Mouse (Mus musculus): ENCODE measurements around the gene Tkfc. TPM values are rescaled to one million over a fixed set of nuclear protein-coding genes. Genes with fewer than 3 reads are reported as not detected.
"Not testable (repeated sequence)": the region's sequence is repeated elsewhere in the genome, so short reads cannot be mapped to it uniquely, and the experiment has no call there.

The Tkfc gene
- total RNA-seq, 2 experiments from 2014 or later = 25.5 to 29.9 TPM

DNA sequence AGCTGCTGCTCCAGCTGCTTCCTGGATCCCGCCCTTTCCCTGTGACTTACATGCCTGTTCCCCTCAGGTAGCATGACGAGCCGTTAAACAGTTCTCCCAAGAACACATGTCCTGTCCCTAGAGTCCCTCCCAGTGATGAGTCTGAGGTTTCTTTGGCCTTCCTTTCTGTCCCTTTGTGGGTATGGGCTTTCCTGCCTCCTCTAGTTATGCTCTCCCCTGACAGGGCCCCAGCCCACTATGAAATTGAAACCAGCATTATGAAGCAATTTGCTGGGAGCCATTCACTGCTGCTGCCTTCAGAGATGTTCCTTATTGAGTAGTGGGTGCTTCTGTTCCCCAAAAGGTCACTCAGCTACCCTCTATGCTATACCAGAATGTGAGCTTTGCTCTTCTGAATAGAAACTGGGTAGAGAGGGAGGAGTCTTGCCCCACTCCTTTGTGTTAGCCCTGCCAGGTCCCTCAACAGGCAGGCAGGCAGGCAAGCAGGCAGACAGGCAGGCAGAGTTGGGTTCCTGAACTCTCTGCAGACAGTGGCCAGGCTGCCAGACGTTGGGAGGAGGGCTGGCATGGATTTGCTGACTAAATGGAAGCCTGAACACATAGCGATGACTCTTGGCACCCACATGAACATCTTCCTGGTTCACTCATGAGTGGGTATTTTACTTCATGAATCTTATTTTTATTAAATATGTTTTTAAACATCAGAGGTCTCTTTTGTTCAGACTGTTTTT, 16.2 kb downstream of the Tkfc start:
- intact Hi-C loops (cut with DNase I) = no loop called here
- no peak for DNase-seq

DNA sequence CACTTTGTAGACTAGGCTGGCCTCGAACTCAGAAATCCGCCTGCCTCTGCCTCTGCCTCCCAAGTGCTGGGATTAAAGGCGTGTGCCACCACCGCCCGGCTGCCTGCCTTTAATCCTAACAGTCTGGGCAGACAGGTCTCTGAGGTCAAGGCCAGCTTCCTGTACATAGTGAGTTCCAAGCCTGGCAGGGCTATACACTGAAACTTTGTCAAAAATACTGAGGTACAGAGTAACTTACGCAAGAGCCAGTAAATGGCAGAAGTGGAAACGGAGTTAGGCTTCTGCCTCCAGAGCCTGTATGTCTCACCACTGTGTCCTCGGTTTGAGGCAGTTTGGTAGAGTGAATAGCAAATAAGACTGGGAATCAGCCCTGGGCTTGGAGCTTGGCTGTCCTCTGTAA, 18.2 kb downstream of the Tkfc start:
- no peak for DNase-seq
- intact Hi-C loops (cut with DNase I) = no loop called here

DNA sequence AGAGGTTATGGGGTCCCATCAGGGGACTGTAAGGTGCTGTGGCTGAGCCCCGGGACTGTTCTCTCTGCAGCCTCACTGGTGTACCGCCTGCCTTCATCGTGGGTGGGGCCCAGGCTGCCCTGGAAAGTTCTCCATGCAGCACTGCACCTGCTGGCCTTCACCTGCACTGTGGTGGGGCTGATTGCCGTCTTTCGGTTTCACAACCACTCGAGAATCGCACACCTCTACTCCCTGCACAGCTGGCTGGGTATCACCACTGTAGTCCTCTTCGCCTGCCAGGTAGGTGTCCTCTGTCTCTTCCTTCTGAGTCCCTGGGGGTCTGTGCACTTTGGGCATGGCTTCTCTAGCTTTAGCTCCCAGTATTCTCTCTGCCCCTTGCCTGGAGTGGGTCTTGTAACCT, 20.3 kb downstream of the Tkfc start:
- no peak for DNase-seq
- intact Hi-C loops (cut with DNase I) = no loop called here

DNA sequence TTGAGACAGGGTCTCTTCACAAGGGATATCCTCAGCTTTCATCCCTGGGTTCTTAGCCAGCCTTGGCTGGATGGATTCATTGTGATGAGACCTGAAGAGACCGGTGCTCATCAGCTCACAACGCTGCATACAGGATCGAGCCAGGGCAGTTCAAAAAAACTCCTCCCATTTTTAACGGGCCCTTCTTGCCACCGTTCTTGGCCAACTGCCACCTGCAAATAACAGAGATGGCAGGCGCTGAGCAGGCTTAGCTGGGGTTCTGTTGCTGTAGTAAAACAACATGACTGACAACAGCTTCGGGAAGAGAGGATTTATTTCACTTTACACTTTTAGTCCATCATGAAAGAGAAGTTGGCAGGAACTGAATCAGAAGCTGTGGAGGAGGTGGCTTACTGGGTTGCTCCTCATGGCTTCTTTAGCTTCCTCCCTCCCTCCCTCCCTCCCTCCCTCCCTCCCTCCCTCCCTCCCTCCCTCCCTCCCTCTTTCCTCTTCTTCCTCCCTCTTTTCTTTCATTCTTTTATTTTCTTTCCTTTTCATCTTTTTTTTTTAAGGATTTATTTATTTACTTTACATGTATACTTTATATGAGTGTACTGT, 21.8 kb downstream of the Tkfc start:
- no peak for DNase-seq
- intact Hi-C loops (cut with DNase I) = no loop called here

DNA sequence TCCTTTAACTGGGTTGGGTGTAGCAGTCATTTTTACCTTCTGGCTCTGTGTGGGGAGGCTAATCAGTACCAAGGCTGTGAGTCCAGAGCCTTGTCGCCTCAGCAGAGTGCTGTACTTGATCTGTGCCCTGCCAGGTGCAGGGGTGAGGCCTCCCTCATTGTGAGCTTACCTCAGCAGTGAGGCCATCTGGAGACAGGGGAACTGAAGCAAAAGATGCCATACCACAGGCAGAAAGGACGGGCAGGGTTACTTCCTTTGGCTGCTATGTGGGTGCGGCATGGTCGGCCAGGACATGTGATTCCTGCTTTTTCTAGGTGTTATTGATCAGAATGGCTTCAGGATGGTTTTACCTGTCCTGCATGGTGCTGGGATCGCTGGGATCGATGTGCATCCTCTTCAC, 23.5 kb downstream of the Tkfc start:
- intact Hi-C loops (cut with DNase I) = no loop called here
- no peak for DNase-seq

DNA sequence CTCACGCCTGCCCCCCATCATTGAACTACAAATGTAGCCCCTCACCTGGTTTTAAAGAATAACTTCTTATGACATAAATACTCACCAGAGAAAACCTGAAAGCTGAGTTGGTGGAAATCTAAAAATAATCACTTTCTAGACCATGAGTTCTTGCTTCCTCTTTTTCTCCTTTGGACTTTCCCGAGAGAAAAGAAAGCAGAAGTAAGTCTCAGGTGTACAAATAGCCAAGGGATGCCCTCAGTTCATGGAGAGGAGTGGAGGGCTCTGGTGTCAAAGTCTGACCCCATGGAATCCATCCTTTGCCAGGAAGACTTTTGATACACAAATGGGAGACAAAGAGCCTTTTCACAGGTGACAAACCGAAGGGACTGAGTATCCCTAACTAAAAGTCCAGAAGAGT, 24.7 kb downstream of the Tkfc start:
- DNase-seq = no peak
- intact Hi-C loops (cut with DNase I) = no loop called here

DNA sequence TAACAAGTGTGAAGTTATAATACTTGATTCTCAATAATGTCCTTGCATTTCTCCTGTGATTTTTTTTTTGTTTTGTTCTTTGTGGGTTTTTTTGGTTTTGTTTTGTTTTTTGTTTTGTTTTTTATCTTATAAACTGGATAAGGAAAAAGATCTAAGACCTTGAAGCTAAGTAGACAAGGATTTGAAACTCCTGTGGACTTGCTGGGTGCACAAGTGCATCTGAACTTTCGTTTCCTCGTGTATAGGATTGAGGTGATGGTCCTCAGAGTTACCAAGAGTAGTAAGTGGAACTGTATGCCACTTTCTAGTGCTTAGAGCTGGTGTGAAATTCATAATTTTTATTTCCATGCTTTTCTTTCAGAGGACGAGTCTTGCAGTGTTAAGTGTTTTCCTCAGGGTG, 25.4 kb downstream of the Tkfc start:
- intact Hi-C loops (cut with DNase I) = no loop called here
- no peak for DNase-seq

DNA sequence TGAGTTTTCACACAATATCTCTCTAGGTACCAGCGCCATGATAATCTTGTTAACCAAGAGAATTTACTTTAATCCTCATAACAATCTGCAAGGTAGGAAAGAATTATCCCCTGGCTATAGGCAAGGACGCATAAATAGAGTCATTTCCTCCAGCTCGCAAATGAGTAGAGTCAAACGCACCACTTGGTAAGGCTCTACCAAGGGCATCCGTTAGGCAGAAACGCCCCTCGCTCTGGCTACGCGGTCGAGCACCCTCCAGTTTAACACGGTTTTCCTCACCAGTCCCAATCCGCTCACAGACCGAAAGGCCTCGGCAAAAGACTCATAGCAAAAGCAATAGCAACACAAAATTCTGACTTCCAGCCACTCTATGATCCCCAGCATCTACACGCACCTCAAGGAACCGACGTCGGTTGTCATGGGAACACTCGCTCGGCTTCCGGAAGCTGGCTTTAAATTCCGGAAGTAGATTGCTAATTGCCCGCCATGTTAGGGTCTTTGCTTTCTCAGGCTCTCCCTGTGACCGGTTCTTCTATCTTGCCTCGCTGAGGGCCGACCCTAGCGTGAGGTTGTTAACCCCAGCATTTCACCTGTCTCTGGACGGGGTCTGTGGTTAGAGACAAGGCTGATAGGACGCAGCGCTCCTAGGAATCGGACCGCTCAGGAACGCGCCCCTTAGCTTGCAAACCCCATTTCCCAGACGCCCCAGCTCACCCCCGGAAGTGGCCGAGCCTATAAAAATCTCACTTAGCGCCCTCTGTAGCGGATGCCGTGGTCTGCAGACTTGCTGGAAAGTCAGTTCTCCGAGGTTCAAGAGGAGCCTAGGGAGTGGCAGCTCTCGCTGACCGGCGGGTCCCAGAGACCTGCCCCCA, 28.5 kb downstream of the Tkfc start, which contains the start of the genes Cyb561a3 and Tmem138:
TSS of gene Cyb561a3 (plus strand) at position 483 of the 872 bp plus-strand sequence.
TSS of gene Tmem138 (minus strand) at position 673 of the 872 bp plus-strand sequence.
- DNase-seq = peak; percentile 92
- intact Hi-C loops (cut with DNase I) = no loop called here

DNA sequence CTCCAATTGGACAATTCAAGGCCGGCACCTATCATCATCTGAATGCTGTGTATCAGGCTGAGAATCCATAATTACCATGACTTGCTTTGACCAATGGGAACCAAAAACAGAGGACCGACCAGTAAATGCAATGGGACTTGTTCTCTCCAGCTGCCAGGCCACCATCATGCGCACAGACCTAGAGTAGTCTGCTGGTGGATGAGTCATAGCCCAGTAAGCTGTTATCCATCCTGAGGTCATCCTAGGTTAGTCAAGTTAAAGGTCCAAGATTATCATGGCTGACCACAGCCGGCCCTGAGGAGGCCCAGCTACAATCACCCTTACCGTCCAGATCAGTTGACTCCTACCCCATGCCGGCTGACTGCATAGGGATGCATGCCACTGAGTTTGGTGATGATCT, 35.8 kb downstream of the Tkfc start:
- no peak for DNase-seq
- intact Hi-C loops (cut with DNase I) = no loop called here

DNA sequence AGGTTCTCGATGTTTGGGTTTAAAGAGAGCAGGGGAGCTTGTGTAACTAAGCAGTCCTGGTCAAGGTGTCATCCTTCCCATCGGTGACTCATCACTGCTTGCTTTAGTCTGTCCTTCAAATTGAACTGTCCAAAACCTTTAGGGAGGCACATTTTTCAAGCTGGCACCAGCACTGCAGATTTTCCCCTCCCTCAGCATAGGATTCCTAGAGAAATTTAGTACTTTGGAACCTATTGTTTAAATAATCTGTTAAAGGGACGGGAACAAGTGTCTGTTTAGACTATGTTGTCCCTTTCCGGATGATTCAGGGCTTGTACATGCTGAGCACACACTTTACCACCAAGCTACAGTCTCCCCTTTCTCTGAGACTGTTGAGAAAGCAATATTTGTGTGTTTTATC, 40.2 kb downstream of the Tkfc start:
- no peak for DNase-seq
- intact Hi-C loops (cut with DNase I) = no loop called here

DNA sequence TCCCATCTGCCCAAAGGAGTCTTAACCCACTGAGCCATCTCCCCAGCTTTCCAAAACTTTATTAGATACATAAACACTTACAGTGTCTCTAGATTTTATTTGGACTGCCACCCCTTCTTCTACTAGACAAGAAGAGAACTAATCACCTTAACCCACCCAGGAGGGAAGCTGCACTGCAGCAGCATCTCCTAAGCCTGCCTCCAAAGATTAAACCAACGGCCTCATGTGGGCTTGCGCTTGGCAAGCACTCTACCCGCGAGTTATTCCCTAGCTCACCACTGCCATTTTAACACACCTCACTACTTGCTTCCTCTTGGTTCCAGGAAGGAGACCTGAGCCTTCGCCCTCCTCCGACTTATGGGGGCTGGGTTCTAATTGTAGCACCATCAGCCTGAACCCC, 41.2 kb downstream of the Tkfc start:
- intact Hi-C loops (cut with DNase I) = no loop called here
- DNase-seq = no peak

DNA sequence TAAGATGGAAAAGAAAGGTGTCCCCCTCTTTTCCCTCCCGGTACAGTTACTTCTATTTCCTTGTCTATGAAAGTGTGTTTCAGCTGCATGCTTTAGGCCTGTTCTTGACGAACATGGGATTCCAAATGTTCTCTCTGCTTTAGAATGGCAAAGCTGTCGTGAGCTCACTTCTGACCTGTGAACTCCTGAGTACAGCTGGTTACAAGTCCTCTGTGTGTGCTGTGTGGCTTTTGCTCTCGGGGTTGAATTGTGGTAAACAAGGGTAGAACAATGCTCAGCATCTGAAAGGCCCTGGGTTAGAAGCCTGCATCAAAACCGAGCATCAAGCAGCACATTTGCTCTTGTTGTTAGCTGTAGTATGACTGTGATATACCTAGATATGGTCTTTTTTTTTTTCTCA, 43.1 kb downstream of the Tkfc start:
- no peak for DNase-seq
- intact Hi-C loops (cut with DNase I) = no loop called here

DNA sequence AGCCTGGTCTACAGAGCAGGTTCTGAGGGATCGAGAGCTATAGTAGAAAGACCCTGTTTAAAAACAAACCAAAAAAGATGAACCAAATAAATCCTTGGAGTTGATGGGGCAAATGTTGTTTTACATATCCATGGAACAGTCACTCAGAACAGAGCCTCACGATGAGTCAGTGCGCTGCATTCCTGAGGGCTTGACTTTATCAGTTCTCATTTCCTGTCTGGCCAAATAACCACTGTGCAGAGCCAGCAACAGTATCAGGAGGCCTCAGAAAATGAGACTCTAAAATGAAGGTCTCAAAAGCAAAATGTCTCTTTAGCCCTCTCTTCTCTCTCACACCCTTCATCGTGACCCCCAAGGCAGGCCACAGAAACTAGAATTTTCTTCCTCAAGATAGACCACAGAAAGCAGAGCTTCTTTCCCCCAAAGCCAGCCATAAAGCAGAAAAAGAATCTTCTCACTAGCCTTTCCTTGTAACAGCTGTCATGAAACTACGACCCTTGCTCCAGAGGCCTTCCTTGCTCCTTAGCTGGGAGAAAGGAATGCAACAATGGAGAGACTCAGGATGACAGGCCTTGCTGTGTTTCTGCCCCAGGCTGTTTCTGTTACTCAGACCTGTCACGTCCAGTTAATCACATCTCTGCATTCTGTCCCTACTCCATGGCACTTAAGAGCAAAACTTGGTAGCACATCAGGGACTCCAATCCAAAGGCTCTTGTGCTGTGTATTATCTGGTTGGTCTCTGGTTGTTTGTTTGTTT, 43.7 kb downstream of the Tkfc start:
- DNase-seq = no peak
- intact Hi-C loops (cut with DNase I) = no loop called here

DNA sequence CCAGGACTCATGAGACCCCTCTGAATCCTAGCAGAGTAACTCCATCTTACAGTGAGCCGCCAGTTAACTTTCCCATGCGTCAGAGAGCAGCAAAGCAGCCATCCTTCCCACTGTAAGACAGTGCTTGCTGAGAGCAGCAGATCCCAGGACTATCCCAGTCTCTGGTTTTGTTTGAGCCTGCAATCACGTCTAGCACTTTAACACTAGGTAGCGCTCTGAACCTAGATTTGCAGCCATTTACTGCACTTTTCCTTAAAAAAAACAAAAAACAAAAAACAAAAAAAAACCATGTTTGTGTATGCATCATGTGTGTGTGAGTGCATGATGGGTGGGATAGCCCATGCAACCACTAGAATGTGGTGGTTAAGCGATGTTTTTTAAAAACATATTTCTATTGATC, 45.3 kb downstream of the Tkfc start:
- no peak for DNase-seq
- intact Hi-C loops (cut with DNase I) = no loop called here

DNA sequence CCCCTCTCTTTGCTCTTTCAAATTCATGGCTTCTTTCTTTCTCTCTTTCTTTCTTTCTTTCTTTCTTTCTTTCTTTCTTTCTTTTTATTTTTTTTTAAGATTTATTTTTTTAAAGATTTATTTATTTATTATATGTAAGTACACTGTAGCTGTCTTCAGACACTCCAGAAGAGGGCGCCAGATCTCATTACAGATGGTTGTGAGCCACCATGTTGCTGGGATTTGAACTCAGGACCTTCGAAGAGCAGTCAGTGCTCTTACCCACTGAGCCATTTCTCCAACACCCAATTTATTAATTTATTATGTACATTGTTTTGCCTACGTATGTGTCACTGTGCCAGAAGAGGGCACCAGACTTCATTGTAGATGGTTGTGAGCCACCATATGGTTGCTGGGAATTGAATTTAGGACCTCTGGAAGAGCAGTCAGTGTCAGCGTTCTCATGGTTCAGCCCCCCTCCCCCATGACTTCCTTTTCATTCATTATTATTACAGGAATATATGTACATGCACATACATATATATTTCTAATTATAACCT, 47.5 kb downstream of the Tkfc start:
- DNase-seq = not testable (repeated sequence)
- intact Hi-C loops (cut with DNase I) = loop anchor here (5.0 kb wide), 1 partner anchor 49 kb away; the partner anchor contains the start of genes Ddb1 and Tkfc

DNA sequence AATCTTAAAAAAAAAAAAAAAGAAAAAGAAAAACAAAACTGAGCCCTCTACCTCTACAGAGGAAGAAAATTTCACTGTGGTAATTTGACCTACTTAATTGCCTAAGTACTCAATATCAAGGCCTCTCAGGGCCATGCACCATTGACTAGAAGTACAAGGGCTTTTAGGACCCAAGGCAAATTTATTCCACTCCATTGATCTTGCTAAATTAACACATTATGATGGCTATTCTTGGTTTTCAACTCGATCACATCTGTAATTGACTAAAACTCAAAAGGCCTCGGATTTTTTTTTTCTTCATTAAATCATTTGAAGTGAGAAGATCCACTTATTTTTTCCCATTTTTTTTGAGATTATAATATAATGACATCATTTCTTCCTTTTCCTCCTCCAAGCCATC, 48.0 kb downstream of the Tkfc start:
- intact Hi-C loops (cut with DNase I) = loop anchor here (5.0 kb wide), 1 partner anchor 50 kb away; the partner anchor contains the start of genes Ddb1 and Tkfc
- DNase-seq = no peak

DNA sequence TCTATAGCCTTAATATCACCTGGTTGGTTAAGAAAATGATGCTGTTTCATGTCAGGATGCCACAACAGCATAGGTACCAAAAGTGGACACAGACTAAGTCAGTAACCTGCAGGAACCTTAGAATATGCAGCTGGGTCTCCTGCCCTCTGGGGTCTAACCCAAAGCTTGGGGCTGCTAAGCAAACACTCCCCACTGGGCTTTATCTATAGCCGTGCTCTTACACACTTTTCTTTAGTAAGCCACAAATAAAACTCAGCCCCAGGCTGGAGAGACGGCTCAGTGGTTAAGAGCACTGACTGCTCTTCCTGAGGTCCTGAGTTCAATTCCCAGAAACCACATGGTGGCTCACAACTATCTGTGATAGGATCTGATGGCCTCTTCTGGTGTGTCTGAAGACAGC, 48.5 kb downstream of the Tkfc start:
- intact Hi-C loops (cut with DNase I) = loop anchor here (5.0 kb wide), 1 partner anchor 50 kb away; the partner anchor contains the start of genes Ddb1 and Tkfc
- no peak for DNase-seq

DNA sequence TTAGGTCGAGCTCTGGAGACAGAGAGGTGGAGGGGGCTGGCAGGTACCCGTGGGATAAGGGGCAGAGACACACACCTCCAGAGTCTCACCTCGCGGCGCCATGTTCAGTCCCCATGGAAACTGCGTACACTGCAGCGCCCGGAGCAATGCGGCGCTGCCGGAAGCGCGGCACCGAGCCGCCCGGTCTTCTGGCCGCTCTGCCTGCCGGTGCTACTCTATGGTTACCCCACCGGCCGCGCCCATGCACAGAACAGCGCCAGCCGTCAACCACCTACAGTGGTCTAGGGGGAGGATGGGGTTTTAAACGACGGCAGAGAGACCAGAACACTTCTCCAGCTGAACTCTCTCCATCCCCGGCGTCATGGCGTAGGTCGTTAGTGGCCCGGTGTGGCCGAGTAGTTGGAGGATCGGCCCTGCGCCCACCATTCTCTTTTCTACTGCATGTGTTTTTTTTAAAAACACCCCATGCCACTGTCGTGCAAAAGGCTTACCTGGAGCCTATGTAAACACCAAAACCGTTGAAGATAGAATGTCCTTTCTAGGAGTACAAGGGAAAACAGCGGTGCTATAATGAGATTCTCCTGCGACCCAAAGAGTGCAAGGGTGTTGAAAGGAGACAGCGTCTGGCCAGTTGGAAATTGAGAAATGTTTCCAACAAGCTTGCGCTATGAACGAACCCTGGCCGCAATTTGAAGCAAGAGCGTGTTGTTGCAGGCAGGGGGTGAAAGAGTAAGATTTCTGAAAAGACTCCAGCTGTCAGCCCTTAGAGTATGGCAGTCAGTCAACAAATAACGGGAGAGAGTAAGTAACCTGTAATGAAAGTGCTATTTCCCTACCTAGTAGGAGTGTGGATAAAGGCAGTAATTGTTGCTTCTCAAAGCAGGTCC, 49.6 kb downstream of the Tkfc start, which contains the start of gene Tmem216:
TSS of gene Tmem216 (minus strand) at position 615 of the 887 bp plus-strand sequence.
- DNase-seq = peak; percentile 87
- intact Hi-C loops (cut with DNase I) = loop anchor here (5.0 kb wide), 1 partner anchor 51 kb away; the partner anchor contains the start of genes Ddb1 and Tkfc

DNA sequence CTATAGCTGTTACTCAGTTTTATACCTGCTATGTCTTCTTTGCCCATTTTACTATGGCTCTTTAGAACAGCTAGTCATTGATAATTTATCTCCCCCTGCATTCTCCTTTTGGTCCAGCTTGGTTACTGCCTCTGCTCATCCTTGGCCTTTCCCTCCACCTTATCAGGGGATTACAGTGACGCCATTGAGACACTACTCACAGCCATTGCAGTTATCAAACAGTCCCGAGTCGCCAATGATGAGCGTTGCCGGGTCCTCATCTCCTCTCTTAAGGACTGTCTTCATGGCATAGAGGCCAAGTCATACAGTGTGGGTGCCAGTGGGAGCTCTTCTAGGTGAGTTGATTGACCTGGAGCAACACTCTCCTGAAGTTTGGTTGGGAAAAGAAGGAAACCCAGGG, 66.0 kb downstream of the Tkfc start:
- DNase-seq = no peak
- intact Hi-C loops (cut with DNase I) = no loop called here

All from left cerebral cortex, postnatal 4 days (tissue).